Mouse (Mus musculus): ENCODE measurements around the gene Larp6.

DNA sequence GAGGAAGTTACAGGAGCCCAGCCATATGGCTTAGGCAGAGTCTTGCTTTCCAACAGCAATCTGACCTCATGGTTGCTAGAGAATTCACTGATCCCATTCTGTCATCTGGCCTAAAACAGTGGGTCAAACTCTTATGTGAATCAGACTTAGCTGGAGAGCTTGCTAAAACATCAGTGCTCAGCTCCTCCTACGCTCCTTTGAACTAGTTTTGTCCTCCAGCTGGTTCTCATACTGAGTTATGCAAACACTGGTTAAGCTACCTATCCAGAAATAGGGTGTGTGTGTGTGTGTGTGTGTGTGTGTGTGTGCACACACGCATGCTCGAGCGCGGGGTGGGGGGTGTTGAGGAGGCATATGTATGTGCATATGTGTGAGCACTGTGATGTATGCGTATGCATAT lies 40.2 kb upstream of the Larp6 start:
- TF ChIP-seq CHD2 (IDR thresholded peaks at IDR 0.05; ENCODE audit: low read depth, low read length): no peak
- TF ChIP-seq HCFC1 (IDR thresholded peaks at IDR 0.05; ENCODE audit: borderline replicate concordance, insufficient read depth, low read length): no peak

Data from ES-E14 (cell line).